Mouse (Mus musculus): ENCODE data around the gene Zfp593. TPM values are rescaled to one million over a fixed set of nuclear protein-coding genes. Genes with fewer than 3 reads are reported as not detected.

The Zfp593 gene
- polyA plus RNA-seq, 1 experiment from 2014 or later, result 22.9 TPM

DNA sequence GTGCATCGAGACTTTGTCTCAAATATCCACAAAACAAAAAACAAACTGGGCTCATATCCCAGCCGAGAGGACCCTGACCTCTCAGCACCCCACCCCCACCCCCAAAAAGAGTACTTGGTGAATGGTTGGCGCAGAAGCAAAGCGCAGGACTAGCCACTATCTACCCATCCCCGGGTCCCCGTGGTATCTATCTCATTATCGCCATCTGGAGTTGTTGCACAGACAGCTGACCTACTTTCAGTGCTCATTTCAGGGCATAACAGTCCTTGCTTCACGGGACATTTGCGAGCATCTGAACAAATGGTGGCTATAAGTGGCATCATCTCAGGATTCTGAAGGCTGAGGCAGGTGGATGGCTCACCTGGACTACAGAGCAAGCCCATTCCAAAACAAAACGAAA is 6.7 kb downstream of the Zfp593 start:
- H3K9me3 ChIP-seq (replicated peaks), result no peaks in the 10 kb centered on the region
- peaks cover 9% of the 10 kb centered on the region for H3K36me3 ChIP-seq
- H3K4me3 ChIP-seq, result peak overlapping the region; percentile 30
- no peak overlapping the region for H3K27ac ChIP-seq (replicated peaks)
- no peak for DNase-seq (ENCODE audit: low spot score)
- H3K4me1 ChIP-seq, result peaks cover 13% of the 10 kb centered on the region
- H3K27me3 ChIP-seq (ENCODE audit: low read depth, poor library complexity, severe bottlenecking), result peaks cover 36% of the 10 kb centered on the region
- 15% methylated on average over 10 of the region's 10 CpGs for WGBS

DNA sequence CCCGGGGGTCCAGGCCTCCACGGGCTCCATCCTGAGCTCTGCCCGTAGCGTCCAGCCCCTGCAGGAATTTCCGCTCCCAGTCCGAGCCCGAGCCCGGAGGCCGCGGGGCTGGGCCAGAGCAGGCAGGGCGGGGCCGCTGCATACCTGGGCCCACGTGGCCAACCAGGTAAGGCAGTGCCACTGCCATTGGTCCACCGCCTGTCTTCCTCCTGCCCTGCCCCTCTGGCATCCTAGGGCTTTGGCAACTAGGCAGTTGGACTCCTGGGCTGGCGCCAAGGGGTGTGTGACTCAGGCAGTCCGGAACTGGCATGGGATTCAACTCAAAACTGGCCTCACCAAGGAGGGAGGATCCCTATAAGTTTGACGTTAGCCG is 7.1 kb downstream of the Zfp593 start, which contains the start of gene Cnksr1:
Cnksr1 (minus strand) TSS at position 121 of the 373 bp plus-strand sequence.
- WGBS, result 4% methylated on average over 18 of the region's 18 CpGs
- H3K27ac ChIP-seq (replicated peaks), result no peak within 1 kb of the TSS
- H3K4me3 ChIP-seq, result peak within 1 kb of the TSS; percentile 30
- peaks cover 41% of the 10 kb centered on the region for H3K27me3 ChIP-seq (ENCODE audit: low read depth, poor library complexity, severe bottlenecking)
- H3K9me3 ChIP-seq (replicated peaks), result no peaks in the 10 kb centered on the region
- H3K36me3 ChIP-seq, result peaks cover 5% of the 10 kb centered on the region; the same call in 1 of the 2 replicates
- DNase-seq (ENCODE audit: low spot score), result no peak
- peaks cover 10% of the 10 kb centered on the region for H3K4me1 ChIP-seq

GRCm38 (mm10) chr4:134237582-134238278 is 7.7 kb downstream of the Zfp593 start:
- peak overlapping the region; percentile 30 for H3K4me3 ChIP-seq
- no peak overlapping the region for H3K27ac ChIP-seq (replicated peaks)
- H3K9me3 ChIP-seq (replicated peaks), result no peaks in the 10 kb centered on the region
- no peak for DNase-seq (ENCODE audit: low spot score)
- 21% methylated on average over 19 of the region's 19 CpGs for WGBS
- H3K36me3 ChIP-seq, result no peaks in the 10 kb centered on the region
- peaks cover 41% of the 10 kb centered on the region for H3K27me3 ChIP-seq (ENCODE audit: low read depth, poor library complexity, severe bottlenecking)
- H3K4me1 ChIP-seq, result peaks cover 11% of the 10 kb centered on the region

DNA sequence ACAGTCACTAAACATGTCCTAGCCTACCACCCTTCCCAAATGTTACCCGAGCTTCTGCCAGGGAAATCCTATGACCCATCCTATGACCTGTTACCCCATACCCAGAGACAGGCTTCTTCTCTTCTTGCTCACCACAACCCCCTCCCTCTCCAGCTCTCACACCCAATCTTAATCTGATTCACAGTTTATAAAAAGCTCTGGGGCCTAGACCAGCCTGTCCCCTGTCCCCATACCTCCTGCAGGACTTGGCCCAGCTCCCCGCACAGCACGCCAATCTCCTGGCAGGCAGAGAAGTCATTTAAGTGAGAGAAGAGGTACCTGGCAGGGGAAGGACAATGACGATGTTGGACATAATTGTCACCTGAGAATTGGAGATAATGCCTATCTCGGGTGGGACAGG is 10.5 kb downstream of the Zfp593 start:
- no peak overlapping the region for H3K4me3 ChIP-seq
- H3K9me3 ChIP-seq (replicated peaks), result no peaks in the 10 kb centered on the region
- no peaks in the 10 kb centered on the region for H3K36me3 ChIP-seq
- H3K4me1 ChIP-seq, result peaks cover 16% of the 10 kb centered on the region
- H3K27me3 ChIP-seq (ENCODE audit: low read depth, poor library complexity, severe bottlenecking), result peaks cover 41% of the 10 kb centered on the region
- no peak overlapping the region for H3K27ac ChIP-seq (replicated peaks)
- 91% methylated on average over 5 of the region's 5 CpGs for WGBS
- DNase-seq (ENCODE audit: low spot score), result no peak

DNA sequence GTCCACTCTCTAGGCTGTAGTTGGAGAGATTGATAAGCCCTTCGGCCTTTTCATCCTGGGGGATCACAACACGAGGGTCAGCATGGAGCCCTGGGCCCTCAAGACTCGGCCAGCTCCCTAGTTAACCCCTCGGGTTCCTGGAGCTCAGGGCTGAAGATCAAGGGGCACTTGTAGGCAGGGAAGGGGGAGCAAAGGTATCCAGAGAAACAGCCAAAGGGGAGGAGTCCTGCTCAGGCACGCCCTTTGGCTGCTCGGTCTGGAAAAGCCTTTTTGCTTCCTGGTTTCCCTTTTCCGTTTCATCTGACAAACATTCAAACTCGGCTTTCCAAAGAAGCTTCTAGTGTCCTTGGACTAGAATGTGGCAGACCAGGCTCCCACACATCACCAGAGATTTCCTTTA is 15.0 kb downstream of the Zfp593 start:
- 44% methylated on average over 8 of the region's 8 CpGs for WGBS
- no peaks in the 10 kb centered on the region for H3K36me3 ChIP-seq
- H3K27me3 ChIP-seq (ENCODE audit: low read depth, poor library complexity, severe bottlenecking), result 0 out of 2 replicates have a peak, but pooled peaks cover 5% of the 10 kb centered on the region
- no peak for DNase-seq (ENCODE audit: low spot score)
- no peak overlapping the region for H3K27ac ChIP-seq (replicated peaks)
- no peak overlapping the region for H3K4me3 ChIP-seq
- peaks cover 19% of the 10 kb centered on the region for H3K4me1 ChIP-seq
- no peaks in the 10 kb centered on the region for H3K9me3 ChIP-seq (replicated peaks)

DNA sequence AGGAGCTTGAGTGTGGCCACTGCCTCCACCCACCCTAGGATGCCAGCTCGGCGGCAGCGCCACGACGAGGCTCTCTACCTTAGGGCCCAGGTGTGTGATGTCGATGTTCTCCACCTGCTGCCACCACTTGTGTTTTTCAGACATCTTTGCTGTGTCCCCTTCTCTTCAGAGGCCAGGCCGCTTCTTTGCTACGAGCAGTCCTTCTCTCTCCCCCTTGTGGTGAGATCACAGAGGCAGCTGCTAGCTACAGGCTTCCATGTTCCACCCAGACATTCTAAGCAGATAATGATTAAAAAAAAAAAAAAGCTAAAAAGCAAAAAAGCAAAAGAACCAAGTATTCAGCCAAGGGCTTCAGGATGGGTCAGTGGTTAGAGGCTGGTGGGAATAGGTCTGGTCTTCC is 18.2 kb downstream of the Zfp593 start, which contains the start of gene Catsper4:
Catsper4 (minus strand) TSS at position 190 of the 400 bp plus-strand sequence.
- DNase-seq (ENCODE audit: low spot score), result no peak
- no peak within 1 kb of the TSS for H3K27ac ChIP-seq (replicated peaks)
- no peaks in the 10 kb centered on the region for H3K9me3 ChIP-seq (replicated peaks)
- H3K4me1 ChIP-seq, result peaks cover 18% of the 10 kb centered on the region
- no peak within 1 kb of the TSS for H3K4me3 ChIP-seq
- no peaks in the 10 kb centered on the region for H3K27me3 ChIP-seq (ENCODE audit: low read depth, poor library complexity, severe bottlenecking)
- no peaks in the 10 kb centered on the region for H3K36me3 ChIP-seq
- WGBS, result 73% methylated on average over 8 of the region's 8 CpGs

- H3K27ac ChIP-seq (replicated peaks), result no peak overlapping the region
- H3K9me3 ChIP-seq (replicated peaks), result no peaks in the 10 kb centered on the region
- no peak overlapping the region for H3K4me3 ChIP-seq
- WGBS, result 77% methylated on average over 11 of the region's 11 CpGs
- peaks cover 5% of the 10 kb centered on the region for H3K4me1 ChIP-seq
- no peaks in the 10 kb centered on the region for H3K36me3 ChIP-seq
- DNase-seq (ENCODE audit: low spot score), result no peak
- H3K27me3 ChIP-seq (ENCODE audit: low read depth, poor library complexity, severe bottlenecking), result no peaks in the 10 kb centered on the region
Observed at GRCm38 (mm10) chr4:134222793-134223600, 22.4 kb downstream of the Zfp593 start.

DNA sequence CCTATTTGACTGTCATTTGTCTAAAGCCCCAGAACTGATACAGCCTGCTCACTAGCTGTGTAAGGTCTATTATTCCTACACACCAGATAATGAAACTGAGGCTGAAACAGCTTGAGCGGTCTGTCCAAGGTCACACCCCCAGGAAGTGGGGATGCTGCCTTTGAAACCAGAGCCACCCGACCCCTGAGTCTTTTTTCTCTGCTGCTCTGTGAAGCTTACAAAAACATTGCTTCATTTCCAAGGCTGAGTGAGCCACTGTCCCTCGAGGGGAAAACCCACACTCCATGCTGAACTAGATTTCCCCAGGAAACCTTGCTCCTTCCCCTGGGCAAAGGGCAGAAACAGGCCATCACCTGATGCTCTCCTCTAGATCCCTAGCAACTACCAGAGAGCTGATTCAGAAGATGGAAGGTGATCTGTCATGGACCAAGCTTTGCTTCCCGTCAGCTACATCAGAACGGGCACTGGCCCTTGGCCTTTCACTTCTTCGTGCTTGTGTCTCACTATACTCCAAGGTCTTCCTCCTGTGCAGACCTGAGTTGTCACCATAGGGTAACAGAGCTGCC is 38.8 kb downstream of the Zfp593 start:
- Histone ChIP-seq H3K36me3 (no peaks in the 10 kb centered on the region), H3K4me1 (peaks cover 5% of the 10 kb centered on the region; the same call in 1 of the 2 replicates), H3K9me3 (replicated peaks) (no peaks in the 10 kb centered on the region), H3K4me3 (no peak overlapping the region), H3K27me3 (ENCODE audit: low read depth, poor library complexity, severe bottlenecking) (no peaks in the 10 kb centered on the region), H3K27ac (replicated peaks) (no peak overlapping the region)
- WGBS, result 68% methylated on average over 6 of the region's 6 CpGs
- no peak for DNase-seq (ENCODE audit: low spot score)

- H3K27ac ChIP-seq (replicated peaks), result no peak overlapping the region
- H3K4me3 ChIP-seq, result no peak overlapping the region
- no peak for DNase-seq (ENCODE audit: low spot score)
- H3K36me3 ChIP-seq, result no peaks in the 10 kb centered on the region
- H3K27me3 ChIP-seq (ENCODE audit: low read depth, poor library complexity, severe bottlenecking), result no peaks in the 10 kb centered on the region
- H3K9me3 ChIP-seq (replicated peaks), result no peaks in the 10 kb centered on the region
- H3K4me1 ChIP-seq, result peaks cover 5% of the 10 kb centered on the region; the same call in 1 of the 2 replicates
- WGBS, result 91% methylated on average over 17 of the region's 17 CpGs
Observed at GRCm38 (mm10) chr4:134203340-134203896, 42.0 kb downstream of the Zfp593 start.

GRCm38 (mm10) chr4:134202904-134203303 is 42.5 kb downstream of the Zfp593 start, which contains the start of gene Gm7534:
Gm7534 (minus strand) TSS chr4:134203004.
- WGBS, result 97% methylated on average over 4 of the region's 4 CpGs
- Histone ChIP-seq H3K36me3 (no peaks in the 10 kb centered on the region), H3K4me3 (no peak within 1 kb of the TSS)

GRCm38 (mm10) chr4:134199371-134199770 is 46.0 kb downstream of the Zfp593 start:
- H3K27ac ChIP-seq (replicated peaks), result no peak overlapping the region
- no peaks in the 10 kb centered on the region for H3K4me1 ChIP-seq
- H3K4me3 ChIP-seq, result no peak overlapping the region
- no peaks in the 10 kb centered on the region for H3K9me3 ChIP-seq (replicated peaks)
- no peaks in the 10 kb centered on the region for H3K27me3 ChIP-seq (ENCODE audit: low read depth, poor library complexity, severe bottlenecking)
- no peaks in the 10 kb centered on the region for H3K36me3 ChIP-seq
- DNase-seq (ENCODE audit: low spot score), result no peak
- 77% methylated on average over 2 of the region's 2 CpGs for WGBS

More at GRCm38 (mm10) chr4:134202904-134203303, 42.5 kb downstream of the Zfp593 start, which contains the start of gene Gm7534:
- no peaks in the 10 kb centered on the region for H3K27me3 ChIP-seq (ENCODE audit: low read depth, poor library complexity, severe bottlenecking)
- no peak for DNase-seq (ENCODE audit: low spot score)
- no peak within 1 kb of the TSS for H3K27ac ChIP-seq (replicated peaks)
- peaks cover 5% of the 10 kb centered on the region; the same call in 1 of the 2 replicates for H3K4me1 ChIP-seq
- H3K9me3 ChIP-seq (replicated peaks), result no peaks in the 10 kb centered on the region
